Mouse (Mus musculus) common myeloid progenitor, adult 5-6 weeks (primary cell): Measurements from ENCODE around the gene Tsga10. TPM values are rescaled to one million over a fixed set of nuclear protein-coding genes. Genes with fewer than 3 reads are reported as not detected.
"Not testable (repeated sequence)": the region's sequence is repeated elsewhere in the genome, so short reads cannot be mapped to it uniquely, and the experiment has no call there.

Source experiments
- ATAC-seq: replicated peaks from 2 replicates; pipeline ENCODE4 v1.8.0; 2016; ENCODE audit warnings: low read depth, mild to moderate bottlenecking, moderate TSS enrichment, inconsistent platforms; ENCODE audit not compliant: poor library complexity, severe bottlenecking
- total RNA-seq: library from RNA; stranded (forward); fragments of 200-1000, 187-1606 nt; gene quantifications from 2 replicates; pipeline ENCODE4 v1.2.3, GENCODE M21; 2017

The Tsga10 gene
- total RNA-seq, 1 experiment from 2014 or later, result 10.5 TPM

- no peak for ATAC-seq
Observed at GRCm38 (mm10) chr1:37727186-37727585, 139.0 kb downstream of the Tsga10 start.

- no peak for ATAC-seq
Observed at GRCm38 (mm10) chr1:37726426-37726825, 139.8 kb downstream of the Tsga10 start.

- peak; percentile 51 for ATAC-seq
Observed at GRCm38 (mm10) chr1:37725880-37726279, 140.3 kb downstream of the Tsga10 start.

- ATAC-seq, result no peak
Observed at GRCm38 (mm10) chr1:37721092-37721491, 145.1 kb downstream of the Tsga10 start.

GRCm38 (mm10) chr1:37719761-37720640, 146.2 kb downstream of the Tsga10 start, which contains the start of gene 2010300C02Rik:
Gene 2010300C02Rik, minus strand, starts transcription at chr1:37720085.
- ATAC-seq, result peak; percentile 48; the same call in 1 of the 2 replicates

GRCm38 (mm10) chr1:37719030-37719723, 147.1 kb downstream of the Tsga10 start:
- ATAC-seq, result no peak

- ATAC-seq, result no peak
Observed at GRCm38 (mm10) chr1:37718516-37718915, 147.7 kb downstream of the Tsga10 start.

GRCm38 (mm10) chr1:37717415-37718195, 148.6 kb downstream of the Tsga10 start:
- ATAC-seq, result no peak

GRCm38 (mm10) chr1:37712357-37712737, 153.9 kb downstream of the Tsga10 start:
- ATAC-seq, result not testable (repeated sequence)

GRCm38 (mm10) chr1:37711596-37712356, 154.5 kb downstream of the Tsga10 start:
- no peak for ATAC-seq

- ATAC-seq, result no peak
Observed at GRCm38 (mm10) chr1:37711082-37711481, 155.1 kb downstream of the Tsga10 start.

GRCm38 (mm10) chr1:37709736-37710135, 156.5 kb downstream of the Tsga10 start:
- ATAC-seq, result no peak

GRCm38 (mm10) chr1:37708270-37708955, 157.8 kb downstream of the Tsga10 start:
- ATAC-seq, result no peak

Other genes starting within 250 kb of the Tsga10 start
- gene 2010300C02Rik, start 146.3 kb downstream of the Tsga10 start, total RNA-seq, result not detected in 2 replicates
- gene Lipt1, start 5.3 kb upstream of the Tsga10 start, total RNA-seq, result 4.3 and 6.9 TPM in 2 replicates
- 22.7 and 36.1 TPM in 2 replicates for gene Mitd1, start 24.0 kb upstream of the Tsga10 start, total RNA-seq
- gene Mrpl30, start 24.0 kb upstream of the Tsga10 start, total RNA-seq, result 220 and 300 TPM in 2 replicates
- not detected in 2 replicates for gene Lyg2, start 50.1 kb upstream of the Tsga10 start, total RNA-seq
- not detected in 2 replicates for gene Lyg1, start 91.3 kb upstream of the Tsga10 start, total RNA-seq
- 43.7 and 48.5 TPM in 2 replicates for gene Txndc9, start 131.5 kb upstream of the Tsga10 start, total RNA-seq
- 41.0 and 70.5 TPM in 2 replicates for gene Eif5b, start 131.6 kb upstream of the Tsga10 start, total RNA-seq